Mouse (Mus musculus): Measurements from ENCODE around the gene Clip1. TPM values are rescaled to one million over a fixed set of nuclear protein-coding genes. Genes with fewer than 3 reads are reported as not detected.

Gene Clip1
- polyA plus RNA-seq, 1 experiment from 2014 or later: 42.8 TPM

DNA sequence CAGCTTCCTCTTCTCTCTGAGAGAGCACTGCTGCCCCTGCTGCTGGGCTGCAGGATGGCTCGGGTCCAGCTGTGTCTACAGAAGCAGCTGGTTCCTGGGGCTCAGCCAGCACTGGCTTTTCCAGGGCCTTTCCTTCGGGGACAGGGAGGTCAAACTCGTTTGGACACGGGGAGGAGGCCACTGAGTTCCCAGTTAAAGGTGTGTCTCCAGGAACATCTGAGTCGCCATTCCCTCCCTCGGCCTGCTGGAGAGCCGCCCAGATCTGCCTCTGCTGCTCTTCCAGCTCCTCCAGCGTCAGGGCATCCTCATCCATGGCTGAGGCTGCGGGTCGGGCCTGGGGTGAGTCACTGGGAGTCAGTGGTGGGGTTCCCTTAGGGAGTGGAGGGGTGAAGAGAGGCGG lies 16.2 kb upstream of the Clip1 start:
- Histone ChIP-seq H3K4me1 (ENCODE audit: control insufficient read depth, insufficient read depth, low read length) (no peaks in the 10 kb centered on the region), H3K9ac (ENCODE audit: low read length) (no peak overlapping the region)

GRCm38 (mm10) chr5:123699198-123699597 lies 14.8 kb upstream of the Clip1 start:
- 29% methylated on average over 3 of the region's 3 CpGs for WGBS

More for the DNA sequence above, 16.2 kb upstream of the Clip1 start:
- ATAC-seq (ENCODE audit: low FRiP score) (no peak), DNase-seq (ENCODE audit: low spot score, missing footprints) (no peak)
- Histone ChIP-seq H3K4me3 (ENCODE audit: low read depth, low read length) (no peak overlapping the region), H3K27me3 (ENCODE audit: control insufficient read depth, insufficient read depth, low read length) (no peaks in the 10 kb centered on the region), H3K27ac (ENCODE audit: low read depth, low read length) (no peak overlapping the region), H3K36me3 (ENCODE audit: control insufficient read depth, insufficient read depth, low read length) (peaks cover 32% of the 10 kb centered on the region), H3K4me2 (no peak overlapping the region), H3K9me3 (ENCODE audit: control insufficient read depth, low read length) (no peaks in the 10 kb centered on the region)
- 81% methylated on average over 11 of the region's 11 CpGs for WGBS

DNA sequence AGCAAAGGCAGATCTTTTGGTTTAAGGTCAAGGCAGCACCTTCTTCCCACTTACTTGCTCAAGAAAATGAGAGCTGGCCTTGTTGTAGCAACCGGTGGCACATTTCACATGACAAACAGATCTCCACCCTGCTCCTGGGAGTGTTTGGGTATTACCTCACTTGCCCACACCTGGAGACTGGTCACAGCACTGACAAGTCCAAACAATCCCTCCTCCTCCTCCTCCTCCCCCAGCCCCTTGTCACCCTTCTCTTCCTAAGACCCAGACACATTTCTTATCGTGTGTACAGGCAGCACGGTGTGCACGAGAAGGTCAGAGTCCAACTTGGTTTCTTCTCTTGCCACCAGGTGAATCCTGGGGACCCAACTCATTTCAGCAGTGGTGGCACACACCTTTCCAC lies 12.5 kb upstream of the Clip1 start:
- no peak overlapping the region for H3K27ac ChIP-seq (ENCODE audit: low read depth, low read length)
- H3K9me3 ChIP-seq (ENCODE audit: control insufficient read depth, low read length): no peaks in the 10 kb centered on the region
- no peak overlapping the region for H3K4me3 ChIP-seq (ENCODE audit: low read depth, low read length)
- no peak for ATAC-seq (ENCODE audit: low FRiP score)
- peaks cover 13% of the 10 kb centered on the region for H3K36me3 ChIP-seq (ENCODE audit: control insufficient read depth, insufficient read depth, low read length)
- no peak overlapping the region for H3K4me2 ChIP-seq
- WGBS: 91% methylated on average over 4 of the region's 4 CpGs
- H3K9ac ChIP-seq (ENCODE audit: low read length): no peak overlapping the region
- H3K27me3 ChIP-seq (ENCODE audit: control insufficient read depth, insufficient read depth, low read length): no peaks in the 10 kb centered on the region
- no peak for DNase-seq (ENCODE audit: low spot score, missing footprints)
- H3K4me1 ChIP-seq (ENCODE audit: control insufficient read depth, insufficient read depth, low read length): no peaks in the 10 kb centered on the region

More at GRCm38 (mm10) chr5:123699198-123699597, 14.8 kb upstream of the Clip1 start:
- no peak overlapping the region for H3K4me2 ChIP-seq
- no peaks in the 10 kb centered on the region for H3K27me3 ChIP-seq (ENCODE audit: control insufficient read depth, insufficient read depth, low read length)
- no peaks in the 10 kb centered on the region for H3K4me1 ChIP-seq (ENCODE audit: control insufficient read depth, insufficient read depth, low read length)
- no peak; the same call in 1 of the 2 replicates for ATAC-seq (ENCODE audit: low FRiP score)
- H3K36me3 ChIP-seq (ENCODE audit: control insufficient read depth, insufficient read depth, low read length): peaks cover 28% of the 10 kb centered on the region
- H3K4me3 ChIP-seq (ENCODE audit: low read depth, low read length): no peak overlapping the region
- no peak overlapping the region for H3K27ac ChIP-seq (ENCODE audit: low read depth, low read length)
- no peak overlapping the region for H3K9ac ChIP-seq (ENCODE audit: low read length)
- peak; percentile 95 for DNase-seq (ENCODE audit: low spot score, missing footprints)
- H3K9me3 ChIP-seq (ENCODE audit: control insufficient read depth, low read length): no peaks in the 10 kb centered on the region

DNA sequence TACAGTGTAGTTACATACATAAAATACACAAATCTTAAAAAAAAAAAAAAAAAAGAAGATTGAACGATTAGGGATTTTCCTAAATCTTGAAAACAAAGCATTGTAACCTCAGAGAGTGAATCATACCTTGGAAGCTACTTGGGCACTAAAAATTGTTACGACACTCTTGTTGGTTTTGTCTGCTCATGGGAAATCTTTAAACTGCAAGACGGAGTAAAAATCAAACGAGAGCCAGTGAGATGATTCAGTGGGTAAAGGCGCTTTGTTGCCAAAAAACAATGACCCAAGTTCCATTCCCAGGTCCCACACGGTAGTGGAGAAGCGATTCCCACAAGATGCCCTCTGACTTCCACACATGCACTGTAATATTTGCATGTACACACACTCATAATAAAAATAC lies 11.8 kb upstream of the Clip1 start:
- Histone ChIP-seq H3K27me3 (ENCODE audit: control insufficient read depth, insufficient read depth, low read length) (no peaks in the 10 kb centered on the region), H3K36me3 (ENCODE audit: control insufficient read depth, insufficient read depth, low read length) (peaks cover 13% of the 10 kb centered on the region), H3K9me3 (ENCODE audit: control insufficient read depth, low read length) (no peaks in the 10 kb centered on the region), H3K27ac (ENCODE audit: low read depth, low read length) (no peak overlapping the region), H3K4me3 (ENCODE audit: low read depth, low read length) (no peak overlapping the region), H3K4me1 (ENCODE audit: control insufficient read depth, insufficient read depth, low read length) (no peaks in the 10 kb centered on the region), H3K4me2 (no peak overlapping the region), H3K9ac (ENCODE audit: low read length) (no peak overlapping the region)
- DNase-seq (ENCODE audit: low spot score, missing footprints) (no peak), ATAC-seq (ENCODE audit: low FRiP score) (no peak)
- WGBS: 94% methylated on average over 7 of the region's 7 CpGs

DNA sequence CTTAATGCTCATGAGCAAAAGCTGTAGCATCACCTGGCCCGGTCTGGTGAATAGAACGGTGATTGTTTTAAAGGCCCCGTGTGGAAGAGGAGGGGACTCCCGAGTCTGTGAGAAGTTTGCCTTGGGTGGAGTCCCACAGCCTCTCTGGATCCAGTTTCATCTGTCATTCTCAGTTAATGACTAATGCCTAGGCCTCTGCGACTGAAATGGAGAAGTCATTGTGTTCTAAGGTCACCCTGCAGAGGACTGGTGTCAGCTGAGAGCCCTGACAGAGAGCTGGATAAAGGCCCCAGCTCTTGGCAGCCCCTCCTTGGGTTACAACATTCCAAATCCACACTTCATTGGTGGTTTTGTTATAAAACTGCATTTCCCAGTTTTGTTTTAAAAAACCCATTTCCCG lies 10.1 kb upstream of the Clip1 start:
- Histone ChIP-seq H3K36me3 (ENCODE audit: control insufficient read depth, insufficient read depth, low read length) (peaks cover 3% of the 10 kb centered on the region; the same call in 1 of the 2 replicates), H3K4me1 (ENCODE audit: control insufficient read depth, insufficient read depth, low read length) (no peaks in the 10 kb centered on the region), H3K4me2 (no peak overlapping the region), H3K27me3 (ENCODE audit: control insufficient read depth, insufficient read depth, low read length) (no peaks in the 10 kb centered on the region), H3K27ac (ENCODE audit: low read depth, low read length) (no peak overlapping the region), H3K9me3 (ENCODE audit: control insufficient read depth, low read length) (no peaks in the 10 kb centered on the region), H3K4me3 (ENCODE audit: low read depth, low read length) (no peak overlapping the region), H3K9ac (ENCODE audit: low read length) (no peak overlapping the region)
- 82% methylated on average over 6 of the region's 6 CpGs for WGBS
- DNase-seq (ENCODE audit: low spot score, missing footprints) (no peak), ATAC-seq (ENCODE audit: low FRiP score) (no peak)

GRCm38 (mm10) chr5:123683377-123684220 lies 819 bp downstream of the Clip1 start:
- peak; percentile 75 for ATAC-seq (ENCODE audit: low FRiP score)
- no peaks in the 10 kb centered on the region for H3K36me3 ChIP-seq (ENCODE audit: control insufficient read depth, insufficient read depth, low read length)
- WGBS: under 1% methylated on average over 66 of the region's 92 CpGs
- no peaks in the 10 kb centered on the region for H3K27me3 ChIP-seq (ENCODE audit: control insufficient read depth, insufficient read depth, low read length)
- peak overlapping the region; percentile 87 for H3K27ac ChIP-seq (ENCODE audit: low read depth, low read length)
- peak; percentile 97 for DNase-seq (ENCODE audit: low spot score, missing footprints)
- peak overlapping the region; percentile 96 for H3K4me3 ChIP-seq (ENCODE audit: low read depth, low read length)
- H3K4me1 ChIP-seq (ENCODE audit: control insufficient read depth, insufficient read depth, low read length): peaks cover 13% of the 10 kb centered on the region
- peak overlapping the region; percentile 66 for H3K4me2 ChIP-seq
- no peaks in the 10 kb centered on the region for H3K9me3 ChIP-seq (ENCODE audit: control insufficient read depth, low read length)
- H3K9ac ChIP-seq (ENCODE audit: low read length): peak overlapping the region; percentile 99

GRCm38 (mm10) chr5:123683043-123683376 lies 1.4 kb downstream of the Clip1 start:
- no peaks in the 10 kb centered on the region for H3K27me3 ChIP-seq (ENCODE audit: control insufficient read depth, insufficient read depth, low read length)
- H3K4me3 ChIP-seq (ENCODE audit: low read depth, low read length): peak overlapping the region; percentile 96
- peak; percentile 31; the same call in 1 of the 2 replicates for ATAC-seq (ENCODE audit: low FRiP score)
- H3K9me3 ChIP-seq (ENCODE audit: control insufficient read depth, low read length): no peaks in the 10 kb centered on the region
- peak overlapping the region; percentile 66 for H3K4me2 ChIP-seq
- no peak overlapping the region for H3K27ac ChIP-seq (ENCODE audit: low read depth, low read length)
- DNase-seq (ENCODE audit: low spot score, missing footprints): no peak
- WGBS: 4% methylated on average over 6 of the region's 6 CpGs
- H3K9ac ChIP-seq (ENCODE audit: low read length): peak overlapping the region; percentile 99
- peaks cover 13% of the 10 kb centered on the region for H3K4me1 ChIP-seq (ENCODE audit: control insufficient read depth, insufficient read depth, low read length)
- H3K36me3 ChIP-seq (ENCODE audit: control insufficient read depth, insufficient read depth, low read length): no peaks in the 10 kb centered on the region

DNA sequence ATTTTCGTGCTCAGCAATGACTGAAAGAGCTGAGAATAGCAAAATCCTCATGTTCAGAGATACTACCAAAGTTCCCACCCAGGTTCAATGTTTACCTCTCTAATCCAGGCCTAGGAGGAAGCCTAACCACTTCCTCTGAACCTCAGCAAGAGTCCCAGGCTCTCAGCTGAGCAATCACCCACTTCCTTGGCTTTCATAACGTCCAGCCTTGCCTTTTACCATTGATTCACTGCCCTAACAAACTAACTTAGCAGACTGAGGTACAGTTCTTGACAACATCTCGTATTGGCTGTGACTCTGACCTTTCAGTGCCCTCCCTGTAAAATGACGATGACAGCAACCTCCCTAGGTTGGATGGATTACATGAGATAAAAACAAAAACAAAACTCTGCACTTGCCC lies 2.0 kb downstream of the Clip1 start:
- WGBS: 51% methylated on average over 4 of the region's 4 CpGs
- Histone ChIP-seq H3K27ac (ENCODE audit: low read depth, low read length) (no peak overlapping the region), H3K9ac (ENCODE audit: low read length) (no peak overlapping the region; the same call in 1 of the 2 replicates)

DNA sequence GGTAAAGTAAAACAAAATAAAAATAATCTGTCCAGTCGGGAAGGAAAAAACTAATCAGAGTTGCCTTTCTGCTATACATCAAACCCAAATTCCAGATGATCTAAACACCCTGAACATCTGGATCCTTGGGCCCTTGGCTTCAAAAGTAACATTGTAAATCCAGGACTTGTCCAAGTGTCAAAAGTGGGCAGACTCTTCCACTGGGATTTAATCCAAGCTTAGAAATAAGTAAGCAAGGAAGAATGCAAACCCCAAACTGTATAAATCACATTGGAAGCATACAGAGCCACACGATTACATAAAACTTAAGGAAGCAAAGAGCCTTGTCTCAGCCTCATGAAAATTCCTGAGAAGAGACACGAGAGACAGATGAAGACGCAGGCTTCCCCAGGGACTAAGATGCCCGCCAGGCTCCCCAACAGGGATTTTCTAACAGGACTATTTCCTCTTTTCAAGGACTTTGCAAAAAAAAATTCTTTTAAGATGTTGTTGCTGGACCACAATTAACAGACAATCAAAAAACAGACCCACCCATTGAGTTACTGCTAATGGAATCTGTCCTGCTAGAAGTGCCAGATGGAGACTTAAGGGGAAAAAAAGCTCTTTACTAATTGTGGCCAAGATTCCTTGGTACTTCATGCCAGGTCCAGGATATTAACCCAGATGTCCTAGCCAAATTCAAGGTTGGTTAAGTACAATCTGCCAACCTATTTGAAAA lies 4.7 kb downstream of the Clip1 start:
- DNase-seq (ENCODE audit: low spot score, missing footprints) (peak; percentile 72), ATAC-seq (ENCODE audit: low FRiP score) (no peak)
- Histone ChIP-seq H3K27ac (ENCODE audit: low read depth, low read length) (no peak overlapping the region), H3K9me3 (ENCODE audit: control insufficient read depth, low read length) (no peaks in the 10 kb centered on the region), H3K4me1 (ENCODE audit: control insufficient read depth, insufficient read depth, low read length) (peaks cover 10% of the 10 kb centered on the region), H3K36me3 (ENCODE audit: control insufficient read depth, insufficient read depth, low read length) (no peaks in the 10 kb centered on the region), H3K4me3 (ENCODE audit: low read depth, low read length) (no peak overlapping the region), H3K27me3 (ENCODE audit: control insufficient read depth, insufficient read depth, low read length) (no peaks in the 10 kb centered on the region), H3K4me2 (no peak overlapping the region), H3K9ac (ENCODE audit: low read length) (no peak overlapping the region)
- 69% methylated on average over 5 of the region's 5 CpGs for WGBS

More for the DNA sequence above, 2.0 kb downstream of the Clip1 start:
- Histone ChIP-seq H3K27me3 (ENCODE audit: control insufficient read depth, insufficient read depth, low read length) (no peaks in the 10 kb centered on the region), H3K4me2 (peak overlapping the region; percentile 66; the same call in 1 of the 2 replicates), H3K4me3 (ENCODE audit: low read depth, low read length) (no peak overlapping the region), H3K4me1 (ENCODE audit: control insufficient read depth, insufficient read depth, low read length) (peaks cover 13% of the 10 kb centered on the region), H3K9me3 (ENCODE audit: control insufficient read depth, low read length) (no peaks in the 10 kb centered on the region), H3K36me3 (ENCODE audit: control insufficient read depth, insufficient read depth, low read length) (no peaks in the 10 kb centered on the region)
- no peak for DNase-seq (ENCODE audit: low spot score, missing footprints)
- ATAC-seq (ENCODE audit: low FRiP score): no peak
